Mouse (Mus musculus): ENCODE measurements at regions not wholly inside any gene's neighbourhood (a gene's known extent, or its start where the extent isn't known, plus 50 kb on each side); places are given as distances from the start of the nearest gene placed in this dataset.
A peak's percentile ranks its signal among the peaks of the same experiment; 100 is the strongest.

DNA sequence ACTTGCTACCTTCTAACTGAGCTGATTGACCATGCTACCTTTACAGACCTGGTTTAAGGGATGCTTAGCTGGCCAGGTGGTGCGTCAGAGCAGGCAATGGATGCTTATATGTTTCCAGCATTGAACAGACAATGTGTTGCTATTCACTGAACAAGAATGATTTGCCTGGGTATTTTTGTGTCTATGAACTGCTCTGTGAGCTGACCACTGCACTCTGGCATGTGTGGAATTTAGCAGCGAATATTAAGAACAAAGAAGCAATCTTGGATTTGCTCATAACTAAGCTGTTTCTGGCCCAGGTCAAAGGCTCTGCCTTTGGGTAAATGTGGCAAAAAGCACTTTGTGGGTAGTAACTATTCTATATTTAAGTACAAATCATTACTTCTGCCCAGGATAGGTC is 58.3 kb upstream of the Ccdc39 start:
- no peak for DNase-seq (ENCODE audit: low spot score in 2 of 2)

DNA sequence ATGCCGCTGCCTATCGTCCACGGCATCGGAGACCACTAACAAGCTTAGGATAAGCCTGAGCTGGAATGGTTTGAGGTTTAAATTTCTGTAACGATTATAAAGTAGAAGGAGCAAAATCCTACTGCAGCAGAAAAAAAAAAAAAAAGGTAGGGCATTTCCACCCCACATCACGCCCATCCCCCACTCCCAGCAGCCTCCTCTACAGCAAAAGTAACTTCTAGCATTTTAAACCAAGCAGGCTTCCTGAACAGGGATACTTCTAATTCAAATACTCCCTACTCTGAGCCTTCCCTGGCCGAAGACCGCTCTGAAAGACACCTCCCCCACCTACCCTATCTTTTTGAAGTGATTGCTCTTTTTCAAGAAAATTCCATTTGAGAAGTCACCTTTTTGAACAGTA is 59.2 kb upstream of the Ccdc39 start:
- no peak for DNase-seq (ENCODE audit: low spot score in 2 of 2)

DNA sequence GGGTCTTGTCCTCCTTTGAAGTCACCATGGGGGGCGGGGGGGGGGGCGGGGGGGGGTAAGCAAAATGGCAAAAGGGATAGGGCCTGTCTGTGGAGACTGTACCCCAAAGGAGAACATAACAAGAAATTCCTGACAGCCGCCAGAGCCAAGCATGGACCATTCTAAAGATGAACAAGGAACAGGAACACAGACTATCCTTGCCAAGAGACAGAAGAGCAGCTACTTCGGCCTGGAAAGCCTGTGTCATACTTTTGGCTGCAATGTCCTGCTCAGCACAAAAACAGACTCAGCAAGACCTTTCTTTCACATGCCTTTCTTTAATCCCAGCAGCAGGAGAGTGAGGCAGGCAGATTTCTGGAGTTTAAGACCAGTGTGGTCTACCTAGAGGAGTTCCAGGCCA is 59.7 kb upstream of the Ccdc39 start:
- no peak for DNase-seq (ENCODE audit: low spot score in 2 of 2)

DNA sequence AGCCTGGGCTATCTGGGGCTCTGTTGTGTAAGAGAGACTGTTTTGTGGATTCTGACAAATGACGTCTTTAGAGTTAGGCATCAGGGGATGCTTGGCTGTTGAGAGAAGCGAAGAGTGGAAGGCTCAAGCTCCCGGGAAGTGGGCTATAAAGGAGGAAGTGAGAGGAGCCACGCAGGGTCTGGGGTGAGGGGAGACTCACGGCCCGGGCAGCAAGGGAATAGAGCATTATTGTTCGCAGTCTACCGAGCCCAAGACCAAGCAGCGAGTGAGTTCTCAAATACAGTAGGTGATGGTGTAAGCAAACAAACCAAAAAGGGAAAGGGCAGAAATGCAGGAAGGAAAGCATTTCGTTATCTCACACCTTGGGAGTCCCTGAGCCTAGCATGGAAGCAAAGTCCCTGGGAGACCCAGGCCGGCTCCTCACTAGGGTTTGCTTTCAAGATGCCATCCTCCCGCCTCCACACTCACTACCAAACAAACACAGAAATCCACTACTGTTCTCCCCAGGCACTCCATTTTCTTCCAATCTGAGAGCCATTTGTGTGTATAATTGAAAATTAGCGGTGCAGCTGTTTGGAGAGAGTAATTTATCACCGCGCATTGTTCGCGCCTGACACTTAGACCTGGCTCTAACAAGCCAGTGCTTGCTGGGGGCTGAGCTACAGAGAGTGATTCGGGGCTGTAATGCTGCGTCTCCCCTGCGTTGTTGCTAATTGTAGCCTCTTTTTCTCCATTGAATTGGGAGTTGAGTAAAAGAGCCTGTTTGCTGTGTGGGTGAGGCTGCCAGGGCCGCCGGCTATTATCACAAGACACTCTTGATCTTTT is 61.0 kb upstream of the Ccdc39 start:
- DNase-seq (ENCODE audit: low spot score in 2 of 2), result no peak

GRCm38 (mm10) chr3:33905679-33906007 is 61.5 kb upstream of the Ccdc39 start:
- DNase-seq (ENCODE audit: low spot score in 2 of 2), result no peak

GRCm38 (mm10) chr3:33907061-33907460 is 63.0 kb upstream of the Ccdc39 start:
- DNase-seq (ENCODE audit: low spot score in 2 of 2), result no peak

GRCm38 (mm10) chr3:33911559-33911958 is 67.4 kb upstream of the Ccdc39 start:
- no peak for DNase-seq (ENCODE audit: low spot score in 2 of 2)

DNA sequence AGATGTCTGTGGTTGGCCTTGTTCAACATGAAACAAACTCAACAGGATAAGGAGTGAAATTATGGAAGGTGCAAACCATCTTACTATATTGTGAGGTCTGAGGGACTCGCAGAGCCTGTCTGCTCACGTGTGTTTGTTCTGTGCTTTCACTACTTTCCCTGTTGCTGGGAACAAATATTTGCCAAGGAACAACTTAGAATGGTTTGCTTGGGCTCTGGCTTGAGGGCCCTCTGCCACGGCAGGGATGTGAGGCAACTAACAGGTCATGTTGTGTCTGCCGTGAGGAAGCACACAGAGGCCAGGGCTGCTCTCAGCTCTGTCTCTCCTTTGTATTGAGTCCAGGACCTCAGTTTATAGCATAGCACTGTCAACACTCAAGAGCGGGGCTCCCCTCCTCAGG is 69.4 kb upstream of the Ccdc39 start:
- no peak for DNase-seq (ENCODE audit: low spot score in 2 of 2)

GRCm38 (mm10) chr3:33914386-33914785 is 70.3 kb upstream of the Ccdc39 start:
- no peak for DNase-seq (ENCODE audit: low spot score in 2 of 2)

DNA sequence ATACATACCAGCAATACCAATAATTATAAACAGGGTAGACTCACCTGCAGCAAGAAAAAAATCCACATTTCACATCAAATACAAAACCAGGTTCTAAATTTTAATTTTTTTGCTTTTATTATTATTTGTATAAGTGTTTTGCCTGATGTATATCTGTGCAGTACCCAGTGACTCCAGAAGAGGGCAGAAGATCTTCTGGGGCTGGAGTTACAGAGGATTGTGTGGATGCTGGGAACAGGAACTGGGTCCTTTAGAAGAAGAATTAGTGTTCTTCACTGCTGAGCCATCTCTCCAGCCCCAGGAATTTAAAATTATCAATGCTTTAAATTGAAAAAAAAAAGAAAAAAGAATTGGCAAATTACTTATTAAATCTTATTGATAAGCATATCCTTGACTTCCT is 71.7 kb upstream of the Ccdc39 start:
- no peak for DNase-seq (ENCODE audit: low spot score in 2 of 2)

GRCm38 (mm10) chr3:33916318-33916717 is 72.2 kb upstream of the Ccdc39 start:
- no peak for DNase-seq (ENCODE audit: low spot score in 2 of 2)

GRCm38 (mm10) chr3:33916818-33917217 is 72.7 kb upstream of the Ccdc39 start:
- DNase-seq (ENCODE audit: low spot score in 2 of 2), result no peak

DNA sequence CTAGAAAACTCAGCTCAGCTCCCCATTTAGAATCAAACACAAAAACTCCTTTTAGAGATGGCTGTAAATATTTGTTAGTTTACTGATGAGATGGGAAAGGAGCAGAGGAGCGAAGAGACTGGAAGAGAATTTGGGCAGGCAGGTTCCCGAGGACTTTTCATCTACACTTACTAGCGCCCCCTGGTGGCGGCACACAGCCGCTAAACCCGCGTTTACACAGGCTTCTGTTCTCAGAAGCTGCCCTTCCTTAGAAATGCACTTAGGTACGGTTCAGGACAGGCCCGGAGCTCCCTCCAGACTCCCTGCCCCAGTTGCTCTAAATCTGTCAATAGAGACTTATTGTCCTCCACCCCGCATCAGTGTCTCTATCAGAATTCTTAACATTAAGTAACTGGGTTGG is 74.7 kb upstream of the Ccdc39 start:
- peak; percentile 55 to 70 for DNase-seq (ENCODE audit: low spot score in 2 of 2)

DNA sequence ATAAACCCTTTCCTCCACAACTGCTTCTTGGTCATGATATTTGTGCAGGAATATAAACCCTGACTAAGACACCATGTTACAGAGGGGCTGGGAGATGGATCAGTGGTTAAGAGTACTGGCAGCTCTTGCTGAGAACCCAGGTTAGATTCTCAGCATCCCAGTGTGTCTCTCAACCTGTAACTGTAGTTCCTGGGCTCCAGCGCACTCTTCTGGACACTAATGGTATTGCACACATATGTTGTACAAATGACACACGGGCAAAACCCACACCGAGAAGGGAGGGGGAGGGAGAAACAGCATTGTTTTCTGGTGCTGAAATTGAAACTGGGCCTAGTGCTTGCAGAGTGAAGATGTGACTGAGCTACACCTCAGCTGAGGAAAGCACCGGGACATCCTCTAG is 81.0 kb upstream of the Ccdc39 start:
- DNase-seq (ENCODE audit: low spot score in 2 of 2), result no peak

DNA sequence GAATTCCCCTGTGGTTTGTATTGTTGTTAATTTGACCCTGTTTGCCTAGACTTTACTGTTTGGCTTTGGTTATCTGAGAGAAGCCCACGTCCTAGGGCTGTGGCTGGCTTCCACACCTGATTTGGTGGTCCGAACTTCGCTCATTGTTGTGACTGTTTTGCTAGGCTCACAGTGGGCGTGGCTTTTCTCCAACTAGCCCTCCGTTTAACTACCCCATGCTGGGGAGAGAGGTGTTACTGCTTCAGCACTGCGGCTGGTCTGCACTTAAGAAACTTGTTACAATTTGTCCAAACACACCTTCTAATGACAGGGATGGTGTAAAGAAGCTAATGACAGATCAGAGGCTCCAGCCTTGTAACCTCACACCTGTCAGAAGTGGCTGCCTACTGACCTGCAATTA is 64.7 kb upstream of the Fxr1 start:
- DNase-seq (ENCODE audit: low spot score in 2 of 2), result no peak

DNA sequence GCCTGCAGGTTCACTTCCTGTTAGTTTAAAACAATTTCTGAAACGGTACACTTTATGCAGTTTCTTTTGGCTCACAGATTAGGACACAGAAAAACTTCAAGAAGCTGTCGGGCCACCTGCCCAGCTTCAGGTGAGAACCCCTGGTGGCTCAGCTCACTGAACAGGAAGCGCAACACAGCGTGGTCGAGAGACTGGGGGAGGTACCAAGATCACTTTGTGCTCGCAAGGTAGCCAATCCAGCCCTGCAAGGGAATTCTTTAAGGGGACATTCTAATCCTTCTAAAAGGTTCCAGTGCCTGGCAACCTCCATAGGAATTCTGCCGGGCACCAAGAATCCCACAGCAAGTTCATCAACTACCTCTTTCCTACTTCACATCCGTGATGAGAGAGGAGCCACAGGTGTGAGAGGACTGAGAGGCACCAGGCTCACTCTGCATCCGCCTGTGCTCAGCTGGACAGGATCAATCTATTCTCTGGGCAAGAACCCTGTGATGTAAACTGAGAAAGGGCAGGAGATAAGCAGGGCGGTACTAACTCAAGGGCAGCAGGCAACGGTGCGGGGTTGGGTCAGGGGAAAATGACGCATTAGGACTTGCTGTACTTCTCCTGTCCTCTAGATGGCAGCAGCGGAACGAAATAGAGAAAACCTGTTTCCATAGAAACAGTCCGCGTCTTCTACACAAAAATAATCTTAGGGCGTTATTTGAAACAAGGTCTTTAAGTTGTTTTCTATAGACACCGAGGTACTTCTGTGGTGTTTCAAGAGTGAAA is 63.7 kb upstream of the Fxr1 start:
- peak; percentile 31 to 35 for DNase-seq (ENCODE audit: low spot score in 2 of 2)

DNA sequence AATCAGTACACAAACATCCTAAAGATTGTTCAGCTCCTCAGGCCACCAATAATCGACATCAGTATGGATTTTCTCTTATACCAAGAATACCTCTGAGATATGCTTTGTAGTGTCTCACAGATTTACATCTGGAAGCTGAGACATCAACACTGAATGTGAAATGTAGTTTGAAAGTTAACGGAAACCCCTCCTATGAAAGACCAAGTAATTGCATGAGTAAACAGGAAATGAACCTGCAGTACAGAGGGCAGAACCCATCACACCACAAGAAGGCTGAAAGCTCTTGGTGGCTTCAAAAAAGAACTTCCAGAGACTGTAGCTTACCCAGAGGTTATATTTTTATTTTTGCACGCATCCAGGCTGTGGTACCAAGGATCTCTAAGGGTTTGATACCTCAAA is 63.1 kb upstream of the Fxr1 start:
- DNase-seq (ENCODE audit: low spot score in 2 of 2), result no peak

- DNase-seq (ENCODE audit: low spot score in 2 of 2), result no peak
These were observed 62.1 kb upstream of the Fxr1 start for GRCm38 (mm10) chr3:33957676-33958075.

GRCm38 (mm10) chr3:33958216-33958615 is 61.5 kb upstream of the Fxr1 start:
- no peak for DNase-seq (ENCODE audit: low spot score in 2 of 2)

DNA sequence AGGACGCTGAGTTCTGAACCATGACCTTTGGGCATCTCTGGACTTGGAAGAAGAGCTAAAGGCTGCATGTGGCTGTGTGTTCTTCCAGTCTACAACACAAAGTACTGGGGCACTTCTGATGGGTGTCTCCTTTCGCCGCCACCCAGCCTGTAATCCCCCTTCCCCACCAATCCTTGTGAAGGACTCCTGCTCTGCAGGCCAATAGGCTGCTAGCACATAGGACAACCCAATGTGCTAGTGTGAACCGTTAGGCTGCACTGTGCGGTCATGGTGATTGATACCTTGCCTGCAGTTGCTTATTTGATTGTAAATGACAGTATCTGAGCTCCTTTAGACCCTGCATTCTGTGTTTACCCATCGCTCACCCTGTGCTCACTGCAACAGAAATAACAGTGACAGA is 59.5 kb upstream of the Fxr1 start:
- no peak for DNase-seq (ENCODE audit: low spot score in 2 of 2)

GRCm38 (mm10) chr3:33962938-33963337 is 56.8 kb upstream of the Fxr1 start:
- DNase-seq (ENCODE audit: low spot score in 2 of 2), result no peak

GRCm38 (mm10) chr3:33967184-33967583 is 52.6 kb upstream of the Fxr1 start:
- DNase-seq (ENCODE audit: low spot score in 2 of 2), result no peak
